Mouse (Mus musculus): ENCODE data around the gene Skp1a. TPM values are rescaled to one million over a fixed set of nuclear protein-coding genes. Genes with fewer than 3 reads are reported as not detected.
A peak's percentile ranks its signal among the peaks of the same experiment; 100 is the strongest.

Gene Skp1a
- polyA plus RNA-seq, 1 experiment from 2014 or later = 1,139 TPM

DNA sequence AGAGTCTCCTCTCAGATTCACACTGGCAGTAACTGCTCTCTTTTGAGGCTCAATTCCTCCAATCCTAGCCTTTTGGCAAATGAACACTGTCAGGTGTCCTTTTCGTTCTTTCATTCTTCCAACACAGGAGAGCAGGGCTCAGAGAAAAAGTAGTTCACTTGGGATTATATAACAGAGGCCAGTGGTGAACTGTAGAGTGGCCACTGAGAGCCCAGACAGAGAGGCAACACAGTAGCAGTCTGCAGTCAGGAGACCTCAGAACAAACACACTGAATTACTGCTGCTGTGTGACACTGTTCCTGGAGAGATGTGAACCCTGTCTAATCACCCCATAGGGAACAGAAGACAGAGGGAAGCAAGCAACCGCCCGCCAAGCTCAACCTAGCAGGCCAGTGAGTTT is 4.7 kb upstream of the Skp1a start:
- H3K27ac ChIP-seq (replicated peaks; ENCODE audit: low read depth, low read length) = no peak overlapping the region
- H3K9ac ChIP-seq (replicated peaks; ENCODE audit: low read length) = no peak overlapping the region
- H3K4me2 ChIP-seq (ENCODE audit: low read length) = no peak overlapping the region
- DNase-seq (no peak), ATAC-seq (ENCODE audit: low FRiP score, low TSS enrichment) (no peak)
- H3K9me3 ChIP-seq (ENCODE audit: control insufficient read depth, low read length) = no peaks in the 10 kb centered on the region
- H3K4me1 ChIP-seq (ENCODE audit: control insufficient read depth, insufficient read depth, low read length) = peaks cover 3% of the 10 kb centered on the region; the same call in 1 of the 2 replicates
- no peaks in the 10 kb centered on the region for H3K27me3 ChIP-seq (ENCODE audit: control insufficient read depth, insufficient read depth, low read length)
- no peaks in the 10 kb centered on the region for H3K36me3 ChIP-seq (ENCODE audit: control insufficient read depth, insufficient read depth, low read length)
- WGBS = 78% methylated on average over 3 of the region's 3 CpGs
- H3K4me3 ChIP-seq (replicated peaks; ENCODE audit: low read depth, low read length) = no peak overlapping the region

DNA sequence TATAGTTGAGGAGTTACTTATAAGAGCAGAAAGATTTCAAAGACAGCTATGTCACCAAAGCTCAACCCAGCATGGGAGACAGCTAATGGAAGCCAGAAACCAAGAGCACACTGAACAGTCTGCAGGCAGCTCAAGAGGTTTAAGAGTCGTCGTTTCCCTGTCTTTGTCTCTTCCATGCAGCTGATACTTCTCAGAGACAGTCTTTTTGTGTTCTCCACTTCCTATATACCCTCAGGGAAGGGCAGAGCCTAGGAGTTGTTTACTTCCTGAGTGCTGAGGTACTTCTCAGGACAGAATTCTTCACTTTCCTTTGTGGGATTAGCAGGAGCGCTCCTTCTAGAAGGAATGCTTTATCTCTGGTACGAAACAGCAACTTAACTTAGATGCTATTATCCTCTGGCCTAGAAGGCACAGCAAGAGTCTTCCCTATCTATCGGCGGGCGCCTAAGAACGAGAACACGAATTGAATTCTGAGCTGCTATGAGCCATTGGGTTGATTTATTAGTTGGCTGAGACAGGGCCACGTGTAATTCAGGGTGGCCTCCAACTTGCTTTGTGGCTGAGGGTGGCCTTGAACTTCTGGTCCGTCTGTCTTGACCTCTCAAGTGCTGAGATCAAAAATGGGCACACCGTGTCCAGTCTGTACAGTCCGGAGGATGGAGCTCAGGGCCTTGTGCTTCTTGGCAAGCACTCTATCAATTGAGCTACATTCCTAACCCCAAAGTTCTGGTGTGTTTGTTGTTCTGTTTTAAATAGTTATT is 4.1 kb upstream of the Skp1a start:
- 86% methylated on average over 13 of the region's 13 CpGs for WGBS
- no peak for DNase-seq
- Histone ChIP-seq H3K27ac (replicated peaks; ENCODE audit: low read depth, low read length) (no peak overlapping the region), H3K9ac (replicated peaks; ENCODE audit: low read length) (no peak overlapping the region), H3K36me3 (ENCODE audit: control insufficient read depth, insufficient read depth, low read length) (no peaks in the 10 kb centered on the region), H3K4me3 (replicated peaks; ENCODE audit: low read depth, low read length) (no peak overlapping the region), H3K4me1 (ENCODE audit: control insufficient read depth, insufficient read depth, low read length) (peaks cover 3% of the 10 kb centered on the region; the same call in 1 of the 2 replicates), H3K27me3 (ENCODE audit: control insufficient read depth, insufficient read depth, low read length) (no peaks in the 10 kb centered on the region), H3K9me3 (ENCODE audit: control insufficient read depth, low read length) (no peaks in the 10 kb centered on the region), H3K4me2 (ENCODE audit: low read length) (no peak overlapping the region)
- ATAC-seq (ENCODE audit: low FRiP score, low TSS enrichment) = no peak

DNA sequence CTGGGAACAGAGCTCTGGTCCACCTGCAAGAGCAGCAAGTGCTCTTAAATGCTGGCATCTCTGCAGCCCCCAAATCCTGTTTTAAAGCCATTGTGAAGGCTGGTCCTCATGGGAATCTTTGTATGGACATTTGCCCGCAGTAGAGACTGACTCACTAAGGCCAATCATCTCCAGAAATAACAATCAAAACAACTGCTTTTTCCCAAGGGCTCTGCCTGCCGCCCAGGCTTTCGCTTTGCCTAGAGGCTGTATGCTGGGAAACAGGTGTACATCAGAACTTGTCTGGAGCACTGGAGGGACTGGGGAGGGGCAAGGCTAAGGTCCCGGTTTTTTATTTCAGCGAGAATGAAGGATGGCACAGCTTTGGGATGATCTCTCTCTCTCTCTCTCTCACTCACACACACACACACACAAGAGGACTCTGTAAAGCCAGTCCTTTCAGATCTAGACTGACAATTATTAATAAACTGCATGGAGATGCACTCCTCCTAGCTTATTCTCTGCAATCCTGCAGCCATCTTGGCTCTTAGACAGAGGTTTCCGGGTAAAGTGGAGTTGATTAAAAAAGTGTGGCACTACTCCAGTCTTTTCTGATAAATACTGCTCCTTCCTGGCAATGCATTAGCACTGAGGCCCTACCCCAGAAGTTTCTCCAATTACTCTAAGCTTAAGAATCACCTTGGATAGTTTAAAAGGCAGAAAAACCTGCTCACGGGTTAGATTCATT is 2.9 kb upstream of the Skp1a start:
- Histone ChIP-seq H3K27ac (replicated peaks; ENCODE audit: low read depth, low read length) (no peak overlapping the region), H3K4me1 (ENCODE audit: control insufficient read depth, insufficient read depth, low read length) (peaks cover 12% of the 10 kb centered on the region), H3K36me3 (ENCODE audit: control insufficient read depth, insufficient read depth, low read length) (no peaks in the 10 kb centered on the region), H3K9ac (replicated peaks; ENCODE audit: low read length) (no peak overlapping the region), H3K4me3 (replicated peaks; ENCODE audit: low read depth, low read length) (no peak overlapping the region), H3K27me3 (ENCODE audit: control insufficient read depth, insufficient read depth, low read length) (no peaks in the 10 kb centered on the region), H3K4me2 (ENCODE audit: low read length) (no peak overlapping the region), H3K9me3 (ENCODE audit: control insufficient read depth, low read length) (no peaks in the 10 kb centered on the region)
- ATAC-seq (ENCODE audit: low FRiP score, low TSS enrichment) (no peak), DNase-seq (no peak)
- 85% methylated on average over 7 of the region's 7 CpGs for WGBS

- DNase-seq = no peak
- Histone ChIP-seq H3K4me1 (ENCODE audit: control insufficient read depth, insufficient read depth, low read length) (peaks cover 17% of the 10 kb centered on the region), H3K27ac (replicated peaks; ENCODE audit: low read depth, low read length) (peak overlapping the region; percentile 100; the same call in 1 of the 2 replicates), H3K36me3 (ENCODE audit: control insufficient read depth, insufficient read depth, low read length) (no peaks in the 10 kb centered on the region), H3K4me3 (replicated peaks; ENCODE audit: low read depth, low read length) (peak overlapping the region; percentile 97), H3K9ac (replicated peaks; ENCODE audit: low read length) (peak overlapping the region; percentile 98), H3K9me3 (ENCODE audit: control insufficient read depth, low read length) (no peaks in the 10 kb centered on the region), H3K4me2 (ENCODE audit: low read length) (peak overlapping the region; percentile 82), H3K27me3 (ENCODE audit: control insufficient read depth, insufficient read depth, low read length) (no peaks in the 10 kb centered on the region)
- ATAC-seq (ENCODE audit: low FRiP score, low TSS enrichment) = no peak
- WGBS = 65% methylated on average over 5 of the region's 5 CpGs
Measured at GRCm38 (mm10) chr11:52230694-52231093, 1.1 kb upstream of the Skp1a start.

DNA sequence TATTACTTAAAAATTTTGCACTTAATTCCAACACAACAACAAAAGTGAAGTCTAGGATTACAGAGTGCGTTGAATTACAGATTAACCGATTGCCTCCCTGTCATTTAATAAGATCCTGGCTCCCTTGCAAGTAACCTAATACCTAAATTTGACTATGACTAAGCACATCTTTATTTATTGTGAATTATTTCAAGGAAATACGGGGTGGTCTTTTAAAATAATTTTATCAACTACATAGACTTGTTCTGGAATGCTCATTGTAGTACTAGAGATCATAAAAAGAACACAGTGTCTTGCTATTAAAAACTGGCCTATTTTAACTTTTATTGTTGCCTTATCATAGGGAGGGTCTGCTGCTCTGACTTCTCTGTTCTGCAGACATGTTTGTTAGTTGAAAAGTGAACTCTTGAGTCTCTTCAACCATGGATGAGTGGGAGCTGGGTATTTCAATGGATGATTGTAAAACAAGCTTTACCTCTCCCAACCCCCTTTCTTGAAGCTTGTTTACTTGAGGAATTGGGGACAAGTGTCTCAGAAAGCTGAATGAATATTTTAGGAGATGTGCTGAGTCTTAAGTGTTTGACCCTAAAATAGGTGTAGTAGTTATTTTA is 1.4 kb downstream of the Skp1a start:
- peak overlapping the region; percentile 98 for H3K9ac ChIP-seq (replicated peaks; ENCODE audit: low read length)
- H3K9me3 ChIP-seq (ENCODE audit: control insufficient read depth, low read length) = no peaks in the 10 kb centered on the region
- 34% methylated on average over 3 of the region's 3 CpGs for WGBS
- H3K36me3 ChIP-seq (ENCODE audit: control insufficient read depth, insufficient read depth, low read length) = peaks cover 12% of the 10 kb centered on the region
- no peak overlapping the region for H3K27ac ChIP-seq (replicated peaks; ENCODE audit: low read depth, low read length)
- peak overlapping the region; percentile 97 for H3K4me3 ChIP-seq (replicated peaks; ENCODE audit: low read depth, low read length)
- no peak for DNase-seq
- ATAC-seq (ENCODE audit: low FRiP score, low TSS enrichment) = no peak
- no peaks in the 10 kb centered on the region for H3K27me3 ChIP-seq (ENCODE audit: control insufficient read depth, insufficient read depth, low read length)
- H3K4me1 ChIP-seq (ENCODE audit: control insufficient read depth, insufficient read depth, low read length) = peaks cover 17% of the 10 kb centered on the region
- H3K4me2 ChIP-seq (ENCODE audit: low read length) = peak overlapping the region; percentile 82

DNA sequence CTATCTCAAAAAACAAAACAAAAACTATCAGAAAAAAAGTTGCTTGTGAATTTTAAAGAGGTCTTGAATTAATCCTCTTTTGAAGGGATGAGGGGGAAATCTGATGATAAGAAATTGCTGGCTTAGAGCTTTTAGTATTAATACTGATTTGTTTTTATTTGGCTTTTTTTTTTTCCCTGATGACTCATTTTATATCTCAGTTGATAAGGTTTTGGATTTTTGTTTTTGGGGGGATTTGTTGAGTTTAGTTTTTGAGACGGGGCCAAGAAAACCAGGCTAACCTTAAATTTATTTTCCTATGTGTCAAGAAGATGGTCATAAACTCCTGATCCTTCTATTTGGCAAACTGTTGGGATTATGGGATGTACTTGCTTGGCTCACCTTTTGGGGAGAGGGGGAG is 2.1 kb downstream of the Skp1a start:
- Histone ChIP-seq H3K4me2 (ENCODE audit: low read length) (peak overlapping the region; percentile 82), H3K9ac (replicated peaks; ENCODE audit: low read length) (no peak overlapping the region), H3K4me3 (replicated peaks; ENCODE audit: low read depth, low read length) (no peak overlapping the region), H3K36me3 (ENCODE audit: control insufficient read depth, insufficient read depth, low read length) (peaks cover 19% of the 10 kb centered on the region), H3K27ac (replicated peaks; ENCODE audit: low read depth, low read length) (no peak overlapping the region), H3K9me3 (ENCODE audit: control insufficient read depth, low read length) (no peaks in the 10 kb centered on the region), H3K27me3 (ENCODE audit: control insufficient read depth, insufficient read depth, low read length) (no peaks in the 10 kb centered on the region), H3K4me1 (ENCODE audit: control insufficient read depth, insufficient read depth, low read length) (peaks cover 17% of the 10 kb centered on the region)
- DNase-seq (no peak), ATAC-seq (ENCODE audit: low FRiP score, low TSS enrichment) (no peak)
- 96% methylated on average over 1 of the region's 1 CpGs for WGBS

GRCm38 (mm10) chr11:52234509-52234908 is 2.7 kb downstream of the Skp1a start:
- H3K27ac ChIP-seq (replicated peaks; ENCODE audit: low read depth, low read length) = no peak overlapping the region

DNA sequence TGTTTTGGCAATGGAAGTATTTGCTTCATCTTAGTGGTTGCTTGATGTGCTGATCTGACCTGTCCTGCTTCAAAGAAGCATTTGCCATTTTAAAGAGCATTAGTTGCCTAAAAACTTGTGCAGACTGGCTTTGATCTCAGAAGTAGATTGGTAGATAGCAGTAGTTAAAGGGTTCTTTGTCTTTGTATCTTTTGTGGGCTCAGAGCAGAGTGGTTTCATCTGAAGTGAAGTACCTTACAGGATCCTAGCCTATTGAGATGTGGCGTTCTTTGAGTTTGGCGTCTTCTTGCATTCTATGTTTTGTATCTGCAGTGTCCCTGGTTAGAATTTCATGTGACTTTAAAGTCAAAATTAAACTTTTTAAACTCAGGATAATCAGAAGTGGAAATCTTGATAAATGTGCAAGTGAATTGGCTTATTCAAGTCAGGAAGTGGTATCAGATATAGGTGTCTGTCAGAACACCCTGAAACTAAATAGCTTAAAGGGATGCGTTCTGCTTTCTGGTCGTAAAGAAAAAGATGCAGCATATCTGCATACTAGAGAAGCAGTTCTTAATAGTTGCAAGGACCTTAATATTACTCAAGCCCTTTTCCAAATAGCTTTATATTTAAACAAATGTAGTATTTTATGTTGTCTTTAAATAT is 9.2 kb downstream of the Skp1a start:
- DNase-seq (no peak), ATAC-seq (ENCODE audit: low FRiP score, low TSS enrichment) (no peak)
- Histone ChIP-seq H3K27ac (replicated peaks; ENCODE audit: low read depth, low read length) (no peak overlapping the region), H3K4me1 (ENCODE audit: control insufficient read depth, insufficient read depth, low read length) (no peaks in the 10 kb centered on the region), H3K27me3 (ENCODE audit: control insufficient read depth, insufficient read depth, low read length) (no peaks in the 10 kb centered on the region), H3K36me3 (ENCODE audit: control insufficient read depth, insufficient read depth, low read length) (peaks cover 71% of the 10 kb centered on the region), H3K4me3 (replicated peaks; ENCODE audit: low read depth, low read length) (no peak overlapping the region), H3K4me2 (ENCODE audit: low read length) (no peak overlapping the region), H3K9me3 (ENCODE audit: control insufficient read depth, low read length) (no peaks in the 10 kb centered on the region), H3K9ac (replicated peaks; ENCODE audit: low read length) (no peak overlapping the region)
- 90% methylated on average over 4 of the region's 4 CpGs for WGBS

More at GRCm38 (mm10) chr11:52234509-52234908, 2.7 kb downstream of the Skp1a start:
- Histone ChIP-seq H3K9ac (replicated peaks; ENCODE audit: low read length) (no peak overlapping the region), H3K4me1 (ENCODE audit: control insufficient read depth, insufficient read depth, low read length) (peaks cover 17% of the 10 kb centered on the region), H3K4me2 (ENCODE audit: low read length) (peak overlapping the region; percentile 17), H3K36me3 (ENCODE audit: control insufficient read depth, insufficient read depth, low read length) (peaks cover 22% of the 10 kb centered on the region), H3K9me3 (ENCODE audit: control insufficient read depth, low read length) (no peaks in the 10 kb centered on the region), H3K4me3 (replicated peaks; ENCODE audit: low read depth, low read length) (no peak overlapping the region), H3K27me3 (ENCODE audit: control insufficient read depth, insufficient read depth, low read length) (no peaks in the 10 kb centered on the region)
- ATAC-seq (ENCODE audit: low FRiP score, low TSS enrichment) = no peak
- DNase-seq = no peak
